Mouse (Mus musculus) spleen, postnatal 36 days (tissue): Measurements from ENCODE around the gene Fpgs.

Experiments
- DNase-seq, 2 experiments: peaks; one replicate each; pipeline ENCODE4 v3.0.0; 2022; ENCODE audit warnings: low spot score in 2 of 2, mixed read lengths in 1 of 2

Fpgs gene

GRCm38 (mm10) chr2:32637778-32638281 lies 66.1 kb downstream of the Fpgs start:
- DNase-seq = peak; percentile 82 to 85

GRCm38 (mm10) chr2:32636617-32637016 lies 67.3 kb downstream of the Fpgs start:
- no peak for DNase-seq

GRCm38 (mm10) chr2:32634277-32635105 lies 69.5 kb downstream of the Fpgs start:
- DNase-seq = no peak

GRCm38 (mm10) chr2:32633660-32634059 lies 70.3 kb downstream of the Fpgs start:
- no peak for DNase-seq
